In genomic region chr8:89785011-89785410, GRCm38 (mm10) we compare ENCODE assay signal across 7 mouse cellular contexts.
DNase-seq lines count a peak whose midpoint lies in the region.

No protein-coding gene starts in this region.

- peak; percentile 9 for DNase-seq in MEL-GATA-1-ER (ENCODE audit: extremely low read depth, low read depth)
- DNase-seq in adrenal gland, postnatal 25 days, result peak; percentile 32
- peak; percentile 27 for DNase-seq in fibroblast of lung, adult 2 months (ENCODE audit: low read depth)
- peak; percentile 51 to 66 for DNase-seq in heart, postnatal 36 days
- DNase-seq in layer of hippocampus, adult 9-11 months, result peak; percentile 52
- DNase-seq in lung, postnatal 10 days, result peak; percentile 75
- DNase-seq in right cerebral cortex, postnatal 25 days, result peak; percentile 69

- intact Hi-C loops in heart, postnatal 36 days (cut with DNase I), result loop anchor here (10.0 kb wide), 2 partner anchors 840 to 1030 kb away; no protein-coding TSS in a partner anchor

Comparison
In these comparisons a context has a peak if more than half of its experiments do, and no peak if none do; other contexts are left out.
1. Peak in every context shown above with its lines: DNase-seq.
2. DNase-seq: peak in every context shown above with its lines; median percentile 75 in lung, postnatal 10 days; 69 in right cerebral cortex, postnatal 25 days; 58 in heart, postnatal 36 days; 52 in layer of hippocampus, adult 9-11 months; 32 in adrenal gland, postnatal 25 days; 27 in fibroblast of lung, adult 2 months; 9 in MEL-GATA-1-ER.